Mouse (Mus musculus) hindbrain, postnatal 0 days (tissue): Measurements from ENCODE around the gene Acin1. TPM values are rescaled to one million over a fixed set of nuclear protein-coding genes. Genes with fewer than 3 reads are reported as not detected.
"Not testable (repeated sequence)": the region's sequence is repeated elsewhere in the genome, so short reads cannot be mapped to it uniquely, and the experiment has no call there.

Experiments used
- ATAC-seq: fragments of 200-750 bp; cut with Nextera tagmentation; 2 replicates; pipeline ENCODE4 v1.8.0; 2017; ENCODE audit warnings: mild to moderate bottlenecking, moderate TSS enrichment, moderate library complexity
- DNase-seq: peaks from one replicate; pipeline ENCODE4 v3.0.0-alpha.2; 2015; ENCODE audit warnings: low spot score
- H3K27ac ChIP-seq: fragments of 300-500 bp; sonication (generic); 2 replicates; pipeline ENCODE4 v1.5.1; 2014; ENCODE audit warnings: mild to moderate bottlenecking
- H3K27me3 ChIP-seq: fragments of 300-500 bp; sonication (generic); 2 replicates; pipeline ENCODE4 v1.6.1; 2014; ENCODE audit warnings: low read length, mixed read lengths; ENCODE audit not compliant: insufficient read depth
- H3K36me3 ChIP-seq: fragments of 300-500 bp; sonication (generic); 2 replicates; pipeline ENCODE4 v1.6.1; 2014; ENCODE audit warnings: low read length, mixed read lengths; ENCODE audit not compliant: insufficient read depth
- H3K4me1 ChIP-seq: fragments of 300-500 bp; sonication (generic); 2 replicates; pipeline ENCODE4 v1.6.1; 2014; ENCODE audit warnings: antibody characterized with exemption, low read length, mixed read lengths; ENCODE audit not compliant: insufficient read depth
- H3K4me2 ChIP-seq: fragments of 300-500 bp; sonication (generic); 2 replicates; pipeline ENCODE4 v1.6.1; 2014; ENCODE audit warnings: low read depth, mild to moderate bottlenecking, low read length, moderate library complexity, mixed read lengths
- H3K4me3 ChIP-seq: fragments of 300-500 bp; sonication (generic); 2 replicates; pipeline ENCODE4 v1.5.1; 2014; ENCODE audit warnings: low read length
- H3K9ac ChIP-seq: fragments of 300-500 bp; sonication (generic); replicated peaks from 2 replicates; pipeline ENCODE4 v1.6.1; 2014; ENCODE audit warnings: mild to moderate bottlenecking, low read length, moderate library complexity, mixed read lengths
- H3K9me3 ChIP-seq: fragments of 300-500 bp; sonication (generic); 2 replicates; pipeline ENCODE4 v1.6.1; 2016; ENCODE audit warnings: low read length, mixed read lengths
- CTCF ChIP-seq: IDR thresholded peaks from 2 replicates; pipeline ENCODE4 v1.5.1; 2016; ENCODE audit warnings: antibody characterized with exemption, control low read depth, low read depth
- WGBS: fragments of 180-500 bp; shearing (Covaris S2); extraction: QIAGEN DNeasy Blood & Tissue Kit; methylation state at CpG from one replicate; pipeline ENCODE4 v1.1.7; 2014; 5-methylcytosine and 5-hydroxymethylcytosine counted together
- polyA plus RNA-seq: library from polyadenylated mRNA; unstranded; fragments of >200 nt; fragmentation: Nextera tagmentation; extraction: Ambion mirVana; gene quantifications from 2 replicates; pipeline ENCODE4 v1.2.1, GENCODE M21; 2015
- total RNA-seq: library from RNA; depleted of rRNA; stranded (reverse); fragments of >200 nt; gene quantifications from 2 replicates; pipeline ENCODE4 v1.2.3, GENCODE M21; 2014

Gene Acin1
- total and polyA plus RNA-seq, 2 experiments from 2014 or later: 102 to 118 TPM

- 89% methylated on average over 16 of the region's 16 CpGs for WGBS
- no peak overlapping the region for H3K4me3 ChIP-seq
- H3K27ac ChIP-seq: no peak overlapping the region
- peaks cover 6% of the 10 kb centered on the region; the same call in 1 of the 2 replicates for H3K4me1 ChIP-seq
- no peak for DNase-seq
- no peak overlapping the region for H3K4me2 ChIP-seq
- no peak overlapping the region for H3K9ac ChIP-seq
- no peaks in the 10 kb centered on the region for H3K27me3 ChIP-seq
- no peaks in the 10 kb centered on the region for H3K9me3 ChIP-seq
- peaks cover 15% of the 10 kb centered on the region for H3K36me3 ChIP-seq
- no peak for TF ChIP-seq CTCF
- ATAC-seq: no peak
Measured at GRCm38 (mm10) chr14:54616226-54616825, 70.4 kb downstream of the Acin1 start.

GRCm38 (mm10) chr14:54614130-54614529 lies 72.6 kb downstream of the Acin1 start:
- not testable (repeated sequence) for H3K9ac ChIP-seq, H3K27ac ChIP-seq, H3K27me3 ChIP-seq, DNase-seq, ATAC-seq, H3K4me2 ChIP-seq, H3K4me3 ChIP-seq, H3K4me1 ChIP-seq, H3K9me3 ChIP-seq
- peaks cover 15% of the 10 kb centered on the region for H3K36me3 ChIP-seq
- 92% methylated on average over 12 of the region's 16 CpGs for WGBS

DNA sequence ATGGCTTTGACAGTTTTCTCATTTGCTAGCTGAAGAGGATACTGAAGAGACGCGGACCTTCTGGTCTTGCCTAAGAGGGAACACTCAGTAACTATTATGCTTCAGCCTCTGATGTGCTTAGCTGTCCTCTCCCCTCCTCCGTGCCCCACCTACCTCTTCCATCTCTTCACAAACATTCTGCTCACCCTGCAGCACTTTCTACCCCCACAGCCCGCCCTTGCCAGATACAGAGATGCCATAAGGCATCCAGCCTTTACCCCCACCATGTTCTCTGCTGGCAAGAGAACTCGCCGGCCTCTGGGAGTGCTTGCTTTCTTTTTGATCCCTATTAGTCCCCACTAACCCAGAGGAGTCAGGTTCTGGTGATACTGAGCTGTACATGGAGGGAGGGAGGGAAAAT lies 76.1 kb downstream of the Acin1 start:
- Histone ChIP-seq H3K4me3 (no peak overlapping the region), H3K27me3 (no peaks in the 10 kb centered on the region), H3K4me2 (no peak overlapping the region), H3K36me3 (peaks cover 15% of the 10 kb centered on the region), H3K27ac (no peak overlapping the region), H3K9me3 (no peaks in the 10 kb centered on the region), H3K4me1 (no peaks in the 10 kb centered on the region), H3K9ac (no peak overlapping the region)
- DNase-seq: no peak
- no peak for TF ChIP-seq CTCF
- ATAC-seq: no peak
- WGBS: 82% methylated on average over 6 of the region's 6 CpGs

DNA sequence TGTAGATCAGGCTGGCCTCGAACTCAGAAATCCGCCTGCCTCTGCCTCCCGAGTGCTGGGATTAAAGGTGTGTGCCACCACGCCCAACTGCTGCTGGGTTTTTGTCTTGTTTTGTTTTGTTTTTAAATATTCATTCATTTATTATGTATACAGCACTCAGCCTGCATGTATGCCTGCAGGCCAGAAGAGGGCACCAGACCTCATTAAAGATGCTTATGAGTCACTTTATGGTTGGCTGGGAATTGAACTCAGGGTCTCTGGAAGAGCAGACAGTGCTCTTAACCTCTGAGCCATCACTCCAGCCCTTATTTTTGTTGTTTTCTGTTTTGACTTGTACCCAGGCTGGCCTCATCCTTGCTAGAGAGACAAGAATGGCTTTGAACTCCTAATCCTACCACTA lies 76.8 kb downstream of the Acin1 start:
- Histone ChIP-seq H3K4me2 (no peak overlapping the region), H3K9me3 (no peaks in the 10 kb centered on the region), H3K4me3 (no peak overlapping the region), H3K27ac (no peak overlapping the region), H3K36me3 (peaks cover 12% of the 10 kb centered on the region), H3K4me1 (no peaks in the 10 kb centered on the region), H3K27me3 (no peaks in the 10 kb centered on the region), H3K9ac (no peak overlapping the region)
- WGBS: 78% methylated on average over 4 of the region's 4 CpGs
- DNase-seq: peak; percentile 62
- no peak for ATAC-seq
- TF ChIP-seq CTCF: peak; percentile 62

GRCm38 (mm10) chr14:54609245-54609644 lies 77.5 kb downstream of the Acin1 start:
- H3K27ac ChIP-seq: no peak overlapping the region
- ATAC-seq: no peak
- whole genome bisulfite sequencing: 63% methylated on average over 4 of the region's 4 CpGs

GRCm38 (mm10) chr14:54607226-54607625 lies 79.5 kb downstream of the Acin1 start:
- H3K9me3 ChIP-seq: no peaks in the 10 kb centered on the region
- H3K27ac ChIP-seq: no peak overlapping the region
- no peak for DNase-seq
- no peak overlapping the region for H3K4me2 ChIP-seq
- TF ChIP-seq CTCF: no peak
- WGBS: 38% methylated on average over 8 of the region's 8 CpGs
- no peak overlapping the region for H3K4me3 ChIP-seq
- ATAC-seq: no peak
- H3K4me1 ChIP-seq: no peaks in the 10 kb centered on the region
- no peaks in the 10 kb centered on the region for H3K27me3 ChIP-seq
- no peaks in the 10 kb centered on the region; the same call in 1 of the 2 replicates for H3K36me3 ChIP-seq
- no peak overlapping the region for H3K9ac ChIP-seq

More at GRCm38 (mm10) chr14:54609245-54609644, 77.5 kb downstream of the Acin1 start:
- Histone ChIP-seq H3K9ac (no peak overlapping the region), H3K4me2 (no peak overlapping the region), H3K9me3 (no peaks in the 10 kb centered on the region), H3K4me3 (no peak overlapping the region), H3K4me1 (no peaks in the 10 kb centered on the region), H3K36me3 (peaks cover 11% of the 10 kb centered on the region), H3K27me3 (no peaks in the 10 kb centered on the region)
- no peak for TF ChIP-seq CTCF
- DNase-seq: no peak

DNA sequence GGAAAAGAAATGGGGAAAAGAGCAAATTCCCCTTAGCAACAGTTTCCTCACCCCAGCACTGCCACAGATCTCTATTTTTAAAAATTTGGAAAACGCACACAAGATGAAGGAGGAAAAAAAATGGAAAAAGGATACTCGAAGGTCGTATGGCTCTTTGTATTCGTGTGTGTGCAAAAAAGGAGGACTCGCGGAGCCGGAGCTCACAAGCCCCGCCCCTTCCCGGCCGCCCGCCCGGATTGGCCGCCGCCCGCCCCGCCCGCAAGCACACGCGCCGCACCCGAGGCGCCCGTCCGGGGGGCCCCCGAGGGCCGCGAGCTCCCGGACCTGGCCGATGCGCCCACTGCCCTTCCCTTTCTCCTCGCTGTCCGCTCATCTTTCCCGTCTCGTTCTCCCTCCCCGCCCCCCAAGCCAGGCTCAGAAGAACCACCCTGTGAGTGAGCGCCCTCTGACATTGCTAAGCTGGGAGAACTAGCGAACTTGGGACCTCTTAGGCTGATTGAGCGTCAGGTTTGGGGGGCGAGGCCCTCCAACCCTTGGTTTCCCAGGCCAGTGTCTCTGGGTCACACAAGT lies 80.9 kb downstream of the Acin1 start, which contains the start of gene 4931414P19Rik:
TSS of gene 4931414P19Rik (minus strand) at position 242 of the 570 bp plus-strand sequence.
- DNase-seq (peak; percentile 85), ATAC-seq (peak; percentile 27; the same call in 1 of the 2 replicates)
- Histone ChIP-seq H3K27ac (peak within 1 kb of the TSS; percentile 81), H3K27me3 (no peaks in the 10 kb centered on the region), H3K9me3 (no peaks in the 10 kb centered on the region), H3K4me1 (no peaks in the 10 kb centered on the region), H3K36me3 (no peaks in the 10 kb centered on the region), H3K4me3 (peak within 1 kb of the TSS; percentile 40), H3K9ac (peak within 1 kb of the TSS; percentile 52), H3K4me2 (peak within 1 kb of the TSS; percentile 69)
- 4% methylated on average over 34 of the region's 39 CpGs for WGBS
- no peak for TF ChIP-seq CTCF
